8 mouse cellular contexts compared by ENCODE assay signal in the genomic region with DNA sequence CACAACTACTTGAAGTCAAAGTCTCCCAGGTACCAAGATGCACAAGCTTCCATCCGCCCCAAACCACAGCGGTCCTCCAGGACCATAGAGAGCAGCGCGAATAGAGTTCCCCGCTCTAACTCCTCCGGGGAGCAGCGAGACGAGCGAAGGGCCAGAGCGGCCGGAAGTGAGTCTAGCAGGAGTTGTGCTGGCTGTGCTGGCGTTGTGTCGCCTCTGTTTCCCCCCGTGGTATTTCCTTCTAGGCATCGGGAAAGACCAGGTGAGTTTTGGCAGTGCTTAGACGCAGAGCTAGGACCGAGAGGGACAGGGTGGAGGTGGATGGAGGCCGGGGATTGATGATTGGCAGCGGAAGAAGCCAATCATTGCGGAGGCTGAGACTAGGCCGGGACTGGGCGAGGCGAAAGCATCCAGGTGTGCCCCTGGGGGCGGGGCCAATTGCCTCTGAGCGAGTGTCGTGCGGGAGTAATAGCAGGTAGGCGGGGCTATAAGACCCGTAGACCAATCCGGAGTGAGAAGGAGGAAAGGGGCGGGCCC. TPM values are rescaled to one million over a fixed set of nuclear protein-coding genes. Genes with fewer than 3 reads are reported as not detected.
DNase-seq lines count a peak whose midpoint lies in the region; ATAC-seq lines count a peak whose summit lies in the region.

No protein-coding gene starts in this region.

- H3K4me2 ChIP-seq in hindbrain, embryonic 12.5 days (replicated peaks) = peak overlapping the region; percentile 85

- H3K27me3 ChIP-seq in hindbrain, embryonic 12.5 days = peaks cover 19% of the 10 kb centered on the region

- under 1% methylated on average over 31 of the region's 31 CpGs for WGBS in hindbrain, embryonic 12.5 days

- H3K27ac ChIP-seq in hindbrain, embryonic 12.5 days = peak overlapping the region; percentile 85

- H3K9ac ChIP-seq in hindbrain, embryonic 12.5 days = peak overlapping the region; percentile 66

- no peaks in the 10 kb centered on the region for H3K9me3 ChIP-seq in hindbrain, embryonic 12.5 days (replicated peaks)

- H3K36me3 ChIP-seq in hindbrain, embryonic 12.5 days = peaks cover 22% of the 10 kb centered on the region

- H3K4me3 ChIP-seq in hindbrain, embryonic 12.5 days = peak overlapping the region; percentile 63

- DNase-seq in MN1 (ENCODE audit: low spot score) = peak; percentile 97
- DNase-seq in cerebellum, adult 9-10 months = peak; percentile 98
- peak; percentile 94 to 97 for DNase-seq in frontal cortex, adult 2 months (ENCODE audit: extremely low spot score in 1 of 2, low spot score in 1 of 2)
- DNase-seq in layer of hippocampus, postnatal 14 days (ENCODE audit: low spot score in 2 of 2) = peak; percentile 93 to 96
- peak; percentile 93 for DNase-seq in lung, postnatal 14 days
- peak; percentile 98 for DNase-seq in retina, adult 2 months (ENCODE audit: low read depth, low spot score)
- peak; percentile 96 to 98 for DNase-seq in thymus, postnatal 36 days

- peak; percentile 93 for ATAC-seq in hindbrain, embryonic 12.5 days (ENCODE audit: low FRiP score)

- H3K4me1 ChIP-seq in hindbrain, embryonic 12.5 days = peaks cover 36% of the 10 kb centered on the region

RNA-seq across cellular contexts. Expression of gene Ercc1, which starts 0.4 kb away (rescaled TPM):
- 49.9 and 53.6 TPM in 2 replicates for polyA plus RNA-seq in frontal cortex, adult 2 months (2012; rRNA removed)
- polyA plus RNA-seq in hindbrain, embryonic 12.5 days (2016; fragmentation: Nextera tagmentation; extraction: Ambion mirVana) = 95.6 and 96.8 TPM in 2 replicates
- total RNA-seq in layer of hippocampus, postnatal 14 days (2021) = 10 to 100 TPM; 38.3 to 44.7 TPM

RNA-seq across cellular contexts. Expression of gene Cd3eap, which starts 14.3 kb away (rescaled TPM):
- polyA plus RNA-seq in frontal cortex, adult 2 months (2012; rRNA removed) = 12.7 and 15.2 TPM in 2 replicates
- 17.3 and 20.4 TPM in 2 replicates for polyA plus RNA-seq in hindbrain, embryonic 12.5 days (2016; fragmentation: Nextera tagmentation; extraction: Ambion mirVana)
- total RNA-seq in layer of hippocampus, postnatal 14 days (2021) = 10 to 100 TPM; 19.6 to 19.8 TPM

RNA-seq across cellular contexts. Expression of gene Ppp1r13l, which starts 14.5 kb away (rescaled TPM):
- 5.3 and 5.5 TPM in 2 replicates for polyA plus RNA-seq in frontal cortex, adult 2 months (2012; rRNA removed)
- 4.7 and 5.5 TPM in 2 replicates for polyA plus RNA-seq in hindbrain, embryonic 12.5 days (2016; fragmentation: Nextera tagmentation; extraction: Ambion mirVana)
- 1 to 10 TPM; 4.5 to 6.7 TPM for total RNA-seq in layer of hippocampus, postnatal 14 days (2021)

RNA-seq across cellular contexts. Expression of gene Fosb, which starts 35.2 kb away (rescaled TPM):
- 6.3 and 22.4 TPM in 2 replicates for polyA plus RNA-seq in frontal cortex, adult 2 months (2012; rRNA removed)
- 0.10 TPM in 1 of 2 replicates, not detected in the other for polyA plus RNA-seq in hindbrain, embryonic 12.5 days (2016; fragmentation: Nextera tagmentation; extraction: Ambion mirVana)
- total RNA-seq in layer of hippocampus, postnatal 14 days (2021) = 1 to 10 TPM; 6.1 to 6.5 TPM

RNA-seq across cellular contexts. Expression of gene Ercc2, which starts 36.8 kb away (rescaled TPM):
- 41.5 and 47.0 TPM in 2 replicates for polyA plus RNA-seq in frontal cortex, adult 2 months (2012; rRNA removed)
- polyA plus RNA-seq in hindbrain, embryonic 12.5 days (2016; fragmentation: Nextera tagmentation; extraction: Ambion mirVana) = 21.3 and 24.6 TPM in 2 replicates
- total RNA-seq in layer of hippocampus, postnatal 14 days (2021) = 10 to 100 TPM; 28.2 to 34.7 TPM

Comparison
In these comparisons a context has a peak if more than half of its experiments do, and no peak if none do; other contexts are left out.
1. Peak in every context shown above with its lines: DNase-seq, ATAC-seq, H3K4me3 ChIP-seq and H3K27ac ChIP-seq.